Mouse (Mus musculus) brain, adult 2 months (tissue): ENCODE data around the gene Bmi1.

Experiments used
- DNase-seq: peaks from one replicate; pipeline ENCODE4 v3.0.0; 2011; ENCODE audit warnings: low read depth, low spot score

Bmi1 gene

DNA sequence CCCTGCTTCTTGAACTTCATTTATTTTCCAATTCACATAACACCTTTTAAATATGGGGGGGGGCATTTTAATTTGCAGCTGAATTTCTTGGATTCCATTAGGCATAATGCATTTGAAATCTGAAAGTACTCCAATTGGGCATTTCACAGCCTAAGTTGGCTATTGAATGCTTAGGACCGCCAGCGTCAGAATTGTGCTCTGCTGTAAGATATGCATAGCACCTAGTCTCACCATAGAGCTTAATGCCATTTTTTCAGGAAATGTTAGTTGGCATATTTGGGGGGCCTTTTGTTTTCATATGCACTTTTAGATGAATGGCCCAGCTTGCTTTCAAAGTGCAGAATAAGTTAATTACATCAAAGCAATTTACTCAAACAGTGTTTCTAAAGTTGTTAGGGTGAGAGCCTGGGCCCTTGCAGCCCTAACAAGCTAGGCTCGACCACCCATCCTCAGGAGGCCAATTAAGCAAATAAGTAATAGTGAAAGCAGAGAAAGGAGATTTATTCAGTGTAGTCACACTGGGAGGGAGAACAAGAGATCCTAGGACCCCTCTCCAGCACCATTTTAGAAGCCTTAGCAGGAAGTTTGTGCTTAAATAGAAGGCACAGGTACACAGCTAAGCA, 45.5 kb downstream of the Bmi1 start:
- no peak for DNase-seq

DNA sequence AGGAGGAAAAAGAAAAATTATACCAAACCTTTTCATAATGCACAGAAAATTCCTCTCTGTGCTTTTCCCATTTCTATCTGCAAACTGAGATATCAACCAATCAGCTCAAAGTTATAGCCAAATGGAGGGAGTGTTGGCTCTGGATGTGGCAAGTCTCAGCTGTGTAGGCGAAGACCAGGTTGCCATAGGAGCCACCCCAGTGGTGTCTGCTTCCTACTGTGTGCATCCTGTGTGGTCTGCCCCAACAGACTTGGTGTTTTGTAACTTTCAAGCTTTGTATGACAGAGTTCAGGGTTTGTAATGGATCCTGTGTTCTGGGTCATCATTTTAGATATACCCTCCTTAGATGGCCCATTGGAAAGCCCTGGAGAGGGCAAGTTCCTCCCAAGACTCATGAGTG, 47.6 kb downstream of the Bmi1 start:
- DNase-seq: no peak

DNA sequence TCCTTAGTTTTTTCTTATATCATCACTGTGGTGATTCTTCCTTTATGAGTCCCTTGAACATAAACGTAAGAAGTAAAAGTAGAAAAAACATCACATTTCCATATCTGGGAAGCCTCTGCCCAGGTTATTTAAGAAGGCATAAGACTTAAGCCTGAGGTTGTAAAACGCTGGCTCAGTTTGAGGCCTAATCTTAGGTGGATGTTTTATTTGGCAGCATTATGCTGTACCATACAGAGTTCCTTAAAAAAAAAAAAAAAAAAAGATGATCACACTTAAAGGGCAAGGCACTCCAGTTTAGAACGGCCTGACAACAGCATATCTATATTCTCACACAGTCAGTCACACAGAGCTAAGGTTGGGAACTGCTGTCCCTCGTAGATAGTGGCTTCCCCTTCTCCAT, 49.1 kb downstream of the Bmi1 start:
- no peak for DNase-seq

- DNase-seq: no peak
Observed at GRCm38 (mm10) chr2:18731718-18732117, 54.9 kb downstream of the Bmi1 start.

DNA sequence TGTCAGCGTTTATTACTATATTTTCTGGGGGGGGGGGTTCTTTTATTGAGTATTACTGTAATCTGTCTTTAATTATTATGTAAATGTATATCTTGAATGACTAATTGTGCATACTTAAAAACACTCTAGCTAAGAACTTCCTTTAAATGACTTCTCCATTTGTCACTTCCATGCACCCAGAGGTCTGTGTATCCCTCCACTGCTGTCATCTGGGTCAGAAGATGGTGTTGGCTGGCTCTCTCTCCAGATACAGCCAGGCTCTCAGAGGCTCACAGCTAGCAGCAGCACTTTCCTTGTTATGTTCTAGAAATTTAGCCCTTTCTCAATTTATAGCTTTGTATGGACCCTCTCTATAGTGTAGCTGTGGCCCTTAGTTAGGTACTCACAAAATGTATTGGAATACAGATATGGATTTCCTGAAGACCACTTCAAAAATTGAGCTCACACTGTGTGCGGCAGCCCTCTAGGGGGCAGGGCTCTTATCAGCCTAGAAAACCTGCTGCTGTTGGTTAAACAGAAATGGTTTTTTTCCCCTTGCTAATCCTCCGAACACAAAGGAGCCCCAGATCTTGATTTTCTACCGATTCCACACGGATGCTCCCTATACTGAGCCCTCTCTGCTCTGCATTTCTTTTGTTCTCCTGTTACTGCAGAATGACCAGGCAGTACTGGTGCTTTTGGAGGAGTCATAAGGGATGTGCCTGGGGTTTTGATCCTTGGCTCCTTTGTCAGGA, 57.7 kb downstream of the Bmi1 start:
- DNase-seq: no peak
